Mouse (Mus musculus) spleen, embryonic (tissue): Measurements from ENCODE around the gene Mrpl38.

Source experiments
- CTCF ChIA-PET: fragments of 350-600 bp; sonication (Branson Sonifier 250); formaldehyde crosslinking; loops from one replicate; lab custom pipeline; 2022; lab: Charles Lee

Mrpl38 gene

GRCm38 (mm10) chr11:116138468-116139138 lies at the start of gene Mrpl38:
Gene Mrpl38 (minus strand): TSS chr11:116138868.
- CTCF ChIA-PET = no interaction called here

- CTCF ChIA-PET = no interaction called here
Observed at GRCm38 (mm10) chr11:116187226-116187930, 48.7 kb upstream of the Mrpl38 start.

GRCm38 (mm10) chr11:116186360-116186759 lies 47.7 kb upstream of the Mrpl38 start:
- CTCF ChIA-PET = no interaction called here

GRCm38 (mm10) chr11:116185836-116186235 lies 47.2 kb upstream of the Mrpl38 start:
- CTCF ChIA-PET = no interaction called here

GRCm38 (mm10) chr11:116178411-116179121 lies 39.9 kb upstream of the Mrpl38 start:
- CTCF ChIA-PET = no interaction called here

GRCm38 (mm10) chr11:116176010-116176409 lies 37.3 kb upstream of the Mrpl38 start:
- CTCF ChIA-PET = interaction anchor here (0.7 kb wide), 1 partner anchor 302 kb away, joined by 4 read pairs; no protein-coding TSS in a partner anchor

- CTCF ChIA-PET = no interaction called here
Observed at GRCm38 (mm10) chr11:116174775-116175448, 36.2 kb upstream of the Mrpl38 start.

GRCm38 (mm10) chr11:116171959-116172358 lies 33.3 kb upstream of the Mrpl38 start:
- CTCF ChIA-PET = no interaction called here

- CTCF ChIA-PET = no interaction called here
Observed at GRCm38 (mm10) chr11:116170003-116170800, 31.5 kb upstream of the Mrpl38 start.

- CTCF ChIA-PET = interaction anchor here (0.7 kb wide), 1 partner anchor 280 kb away, joined by 19 read pairs; no protein-coding TSS in a partner anchor
Observed at GRCm38 (mm10) chr11:116169214-116169613, 30.5 kb upstream of the Mrpl38 start.

- CTCF ChIA-PET = no interaction called here
Observed at GRCm38 (mm10) chr11:116167884-116168439, 29.3 kb upstream of the Mrpl38 start, which contains the start of gene Fbf1. Gene Fbf1 (minus strand): TSS chr11:116168166.

GRCm38 (mm10) chr11:116167232-116167631 lies 28.6 kb upstream of the Mrpl38 start:
- CTCF ChIA-PET = interaction anchor here (0.5 to 0.6 kb wide), 2 partner anchors 21 to 321 kb away, joined by 3 to 7 read pairs; no protein-coding TSS in a partner anchor

GRCm38 (mm10) chr11:116163002-116163401 lies 24.3 kb upstream of the Mrpl38 start:
- CTCF ChIA-PET = interaction anchor here (0.6 kb wide), 1 partner anchor 105 kb away, joined by 5 read pairs; no protein-coding TSS in a partner anchor

- CTCF ChIA-PET = no interaction called here
Observed at GRCm38 (mm10) chr11:116162146-116162545, 23.5 kb upstream of the Mrpl38 start.

GRCm38 (mm10) chr11:116161312-116161711 lies 22.6 kb upstream of the Mrpl38 start:
- CTCF ChIA-PET = no interaction called here

GRCm38 (mm10) chr11:116150960-116151359 lies 12.3 kb upstream of the Mrpl38 start:
- CTCF ChIA-PET = interaction anchor here (0.5 kb wide), 1 partner anchor 46 kb away, joined by 4 read pairs; no protein-coding TSS in a partner anchor

- CTCF ChIA-PET = interaction anchor here (0.5 kb wide), 1 partner anchor 161 kb away, joined by 3 read pairs; no protein-coding TSS in a partner anchor
Observed at GRCm38 (mm10) chr11:116149341-116149740, 10.7 kb upstream of the Mrpl38 start.

GRCm38 (mm10) chr11:116148761-116149221 lies 10.1 kb upstream of the Mrpl38 start:
- CTCF ChIA-PET = no interaction called here

- CTCF ChIA-PET = no interaction called here
Observed at GRCm38 (mm10) chr11:116146294-116146985, 7.8 kb upstream of the Mrpl38 start.
